Mouse (Mus musculus) heart, postnatal 10 days (tissue): Measurements from ENCODE around the gene Teddm3. TPM values are rescaled to one million over a fixed set of nuclear protein-coding genes. Genes with fewer than 3 reads are reported as not detected.
"Not testable (repeated sequence)": the region's sequence is repeated elsewhere in the genome, so short reads cannot be mapped to it uniquely, and the experiment has no call there.

Experiments used
- DNase-seq, 2 experiments: peaks; one replicate each; pipeline ENCODE4 v3.0.0; 2021
- intact Hi-C: fragments of 180-260 bp; cut with DNase I; formaldehyde crosslinking; loops from one replicate; pipeline ENCODE4 v1.15.1; 2025
- total RNA-seq, 2 experiments: library from RNA; stranded (reverse); gene quantifications; 2 replicates each; pipeline ENCODE4 v1.2.3; 2021

Teddm3 gene
- total RNA-seq, 2 experiments from 2014 or later, result not detected

DNA sequence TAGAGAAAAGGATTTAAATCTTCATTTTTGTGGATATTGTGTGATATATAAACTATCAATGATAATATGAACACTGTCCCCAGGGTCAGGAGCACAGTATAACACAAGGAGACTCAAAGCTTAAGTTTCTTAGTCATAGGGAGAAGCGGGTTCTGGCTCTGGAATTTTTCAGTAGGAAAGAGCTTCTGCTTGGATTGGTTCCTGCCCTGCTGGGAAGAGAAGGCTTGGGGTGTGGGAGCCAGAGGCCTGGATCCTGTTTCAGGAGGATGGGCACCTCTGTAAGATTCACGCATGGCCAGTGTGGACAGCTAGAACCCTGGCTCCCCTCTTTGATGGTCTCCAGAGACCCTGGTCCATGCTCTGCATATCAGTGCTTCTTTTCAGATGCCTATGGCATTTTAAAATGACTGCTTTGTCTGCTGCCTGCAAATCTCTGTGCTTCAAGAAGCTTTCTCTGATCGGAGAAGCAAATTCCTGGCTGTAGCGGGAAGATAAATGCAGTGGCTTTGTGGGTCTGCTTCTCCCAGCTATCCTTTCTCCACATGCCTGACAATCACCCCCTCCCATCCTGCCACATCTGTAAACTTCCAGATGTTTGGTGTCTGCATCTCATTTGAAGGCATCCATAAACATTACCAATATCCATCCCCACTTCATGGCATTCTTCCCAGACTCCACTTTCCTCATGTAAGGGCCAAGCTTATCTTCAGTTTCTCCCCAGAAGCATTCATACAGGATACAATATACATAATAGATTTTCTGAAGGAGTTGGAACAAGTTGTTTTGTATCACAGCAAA is 2.0 kb downstream of the Teddm3 start:
- DNase-seq, result peak; percentile 5 to 14
- intact Hi-C loops, result no loop called here

GRCm38 (mm10) chr16:21149896-21150295 is 3.9 kb downstream of the Teddm3 start:
- no peak for DNase-seq
- intact Hi-C loops, result no loop called here

GRCm38 (mm10) chr16:21148451-21148850 is 5.3 kb downstream of the Teddm3 start:
- intact Hi-C loops, DNase-seq: not testable (repeated sequence)

GRCm38 (mm10) chr16:21136312-21137083 is 17.3 kb downstream of the Teddm3 start:
- DNase-seq, result no peak
- intact Hi-C loops, result no loop called here

- DNase-seq, result peak; percentile 48 to 49
Observed at GRCm38 (mm10) chr16:21127666-21128065, 26.1 kb downstream of the Teddm3 start.

DNA sequence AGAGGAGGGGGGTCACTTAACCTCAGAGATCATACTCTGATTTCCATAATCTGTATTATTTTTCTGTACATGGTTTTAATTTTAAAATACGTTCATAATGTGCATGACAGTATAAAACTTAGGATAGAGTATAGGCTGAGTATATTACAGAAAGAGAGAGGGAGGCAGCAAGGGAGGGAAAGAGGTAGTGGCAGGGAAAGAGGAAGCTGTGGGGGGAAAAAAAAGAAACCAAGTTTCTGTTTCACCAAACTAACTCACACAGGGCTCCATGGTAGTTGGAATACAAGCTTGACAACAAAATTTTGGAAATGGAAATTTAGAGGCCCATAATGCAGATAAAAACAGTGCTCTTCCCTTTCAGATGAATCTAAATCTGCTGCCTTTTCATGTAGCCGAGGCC is 31.0 kb downstream of the Teddm3 start:
- intact Hi-C loops, result not testable (repeated sequence)

More at GRCm38 (mm10) chr16:21127666-21128065, 26.1 kb downstream of the Teddm3 start:
- intact Hi-C loops, result not testable (repeated sequence)

GRCm38 (mm10) chr16:21116078-21116477 is 37.7 kb downstream of the Teddm3 start:
- intact Hi-C loops, result no loop called here
- DNase-seq, result no peak

More for the DNA sequence above, 31.0 kb downstream of the Teddm3 start:
- DNase-seq, result not testable (repeated sequence)

DNA sequence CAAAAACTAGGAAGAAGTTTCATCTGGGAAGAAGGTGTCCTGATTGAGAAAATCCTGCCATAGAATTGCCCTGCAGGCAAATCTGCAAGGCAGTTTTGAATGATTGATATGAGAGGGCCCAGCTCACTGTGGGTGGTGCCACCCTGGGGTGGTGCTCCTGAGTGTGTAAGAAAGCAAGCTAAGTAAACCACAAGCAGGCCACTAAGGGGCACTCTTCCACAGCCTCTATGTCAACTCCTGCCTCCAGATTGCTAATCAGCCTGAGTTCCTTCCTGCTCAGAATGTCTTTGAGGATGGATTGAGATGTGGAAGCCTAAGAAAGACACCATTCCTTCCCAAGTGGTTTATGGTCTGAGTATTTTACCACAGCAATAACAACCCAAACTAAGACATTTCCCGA is 44.3 kb downstream of the Teddm3 start:
- intact Hi-C loops, result no loop called here
- peak in 1 of 2 experiments; percentile 2 for DNase-seq

Other genes with a start within 250 kb of the Teddm3 start
- 10 to 100 TPM in 1 of 2 experiments, 1 to 10 TPM in 1; 8.4 to 11.7 TPM for gene Ephb3, start 50.8 kb upstream of the Teddm3 start, total RNA-seq